Mouse (Mus musculus) heart, embryonic 16.5 days (tissue): ENCODE measurements around the gene Slc24a4. TPM values are rescaled to one million over a fixed set of nuclear protein-coding genes. Genes with fewer than 3 reads are reported as not detected.
"Not testable (repeated sequence)": the region's sequence is repeated elsewhere in the genome, so short reads cannot be mapped to it uniquely, and the experiment has no call there.

Experiments used
- ATAC-seq: fragments of 200-750 bp; cut with Nextera tagmentation; replicated peaks from 2 replicates; pipeline ENCODE4 v1.8.0; 2017; ENCODE audit warnings: moderate number of reproducible peaks; ENCODE audit not compliant: insufficient read depth, low FRiP score; ENCODE audit errors: extremely low read depth
- H3K27ac ChIP-seq: fragments of 300-500 bp; sonication (generic); 2 replicates; pipeline ENCODE4 v1.5.1; 2014; ENCODE audit warnings: mild to moderate bottlenecking, low read length, control low read depth, moderate library complexity
- H3K27me3 ChIP-seq: fragments of 300-500 bp; sonication (generic); 2 replicates; pipeline ENCODE4 v1.6.1; 2014; ENCODE audit warnings: low read length, mixed read lengths; ENCODE audit not compliant: control insufficient read depth, insufficient read depth
- H3K36me3 ChIP-seq: fragments of 300-500 bp; sonication (generic); 2 replicates; pipeline ENCODE4 v1.6.1; 2014; ENCODE audit not compliant: control insufficient read depth, insufficient read depth
- H3K4me1 ChIP-seq: fragments of 300-500 bp; sonication (generic); 2 replicates; pipeline ENCODE4 v1.6.1; 2014; ENCODE audit warnings: low read length, mixed read lengths; ENCODE audit not compliant: control insufficient read depth, insufficient read depth
- H3K4me2 ChIP-seq: fragments of 300-500 bp; sonication (generic); 2 replicates; pipeline ENCODE4 v1.6.1; 2014; ENCODE audit warnings: low read depth, mild to moderate bottlenecking, control low read depth, low read length
- H3K4me3 ChIP-seq: fragments of 300-500 bp; sonication (generic); 2 replicates; pipeline ENCODE4 v1.5.1; 2014; ENCODE audit warnings: mild to moderate bottlenecking, control low read depth, low read length
- H3K9ac ChIP-seq: fragments of 300-500 bp; sonication (generic); 2 replicates; pipeline ENCODE4 v1.6.1; 2014; ENCODE audit warnings: low read length, control low read depth
- H3K9me3 ChIP-seq: fragments of 300-500 bp; sonication (generic); replicated peaks from 2 replicates; pipeline ENCODE4 v1.6.1; 2016; ENCODE audit warnings: low read length; ENCODE audit not compliant: control insufficient read depth
- WGBS: fragments of 180-500 bp; shearing (Covaris S2); extraction: QIAGEN DNeasy Blood & Tissue Kit; methylation state at CpG from one replicate; pipeline ENCODE4 v1.1.7; 2014; 5-methylcytosine and 5-hydroxymethylcytosine counted together
- polyA plus RNA-seq: library from polyadenylated mRNA; unstranded; fragments of >200 nt; fragmentation: Nextera tagmentation; extraction: Ambion mirVana; gene quantifications from 2 replicates; pipeline ENCODE4 v1.2.1, GENCODE M21; 2015

Gene Slc24a4
- polyA plus RNA-seq, 1 experiment from 2014 or later: 2.9 TPM

GRCm38 (mm10) chr12:102263249-102263648 lies 134.7 kb downstream of the Slc24a4 start:
- H3K4me3 ChIP-seq: no peak overlapping the region
- H3K9ac ChIP-seq: no peak overlapping the region
- no peaks in the 10 kb centered on the region for H3K36me3 ChIP-seq
- H3K4me1 ChIP-seq: 0 out of 2 replicates have a peak, but pooled peaks cover 3% of the 10 kb centered on the region
- no peak overlapping the region for H3K4me2 ChIP-seq
- no peak overlapping the region for H3K27ac ChIP-seq
- H3K27me3 ChIP-seq: no peaks in the 10 kb centered on the region
- no peak for ATAC-seq
- no peaks in the 10 kb centered on the region for H3K9me3 ChIP-seq

- Histone ChIP-seq H3K36me3 (no peaks in the 10 kb centered on the region), H3K27me3 (no peaks in the 10 kb centered on the region), H3K9me3 (no peaks in the 10 kb centered on the region), H3K4me3 (no peak overlapping the region), H3K9ac (no peak overlapping the region), H3K27ac (no peak overlapping the region), H3K4me1 (peaks cover 8% of the 10 kb centered on the region), H3K4me2 (no peak overlapping the region)
- no peak for ATAC-seq
- 85% methylated on average over 8 of the region's 8 CpGs for WGBS
These were observed 137.9 kb downstream of the Slc24a4 start for GRCm38 (mm10) chr12:102266433-102266832.

- peaks cover 6% of the 10 kb centered on the region for H3K4me1 ChIP-seq
- H3K9me3 ChIP-seq: no peaks in the 10 kb centered on the region
- no peaks in the 10 kb centered on the region for H3K36me3 ChIP-seq
- no peak overlapping the region for H3K27ac ChIP-seq
- no peaks in the 10 kb centered on the region for H3K27me3 ChIP-seq
- WGBS: 36% methylated on average over 2 of the region's 2 CpGs
- H3K9ac ChIP-seq: no peak overlapping the region
- H3K4me2 ChIP-seq: no peak overlapping the region
- ATAC-seq: no peak
- no peak overlapping the region for H3K4me3 ChIP-seq
These were observed 140.6 kb downstream of the Slc24a4 start for GRCm38 (mm10) chr12:102269144-102269543.

GRCm38 (mm10) chr12:102270776-102271405 lies 142.4 kb downstream of the Slc24a4 start:
- Histone ChIP-seq H3K9me3 (no peaks in the 10 kb centered on the region), H3K4me3 (no peak overlapping the region), H3K9ac (no peak overlapping the region), H3K4me1 (peaks cover 6% of the 10 kb centered on the region), H3K36me3 (no peaks in the 10 kb centered on the region), H3K27me3 (no peaks in the 10 kb centered on the region), H3K27ac (no peak overlapping the region), H3K4me2 (no peak overlapping the region)
- 73% methylated on average over 6 of the region's 6 CpGs for WGBS
- ATAC-seq: no peak

GRCm38 (mm10) chr12:102271447-102271846 lies 142.9 kb downstream of the Slc24a4 start:
- WGBS: 46% methylated on average over 4 of the region's 4 CpGs
- no peak for ATAC-seq
- no peaks in the 10 kb centered on the region for H3K27me3 ChIP-seq
- no peaks in the 10 kb centered on the region for H3K9me3 ChIP-seq
- H3K36me3 ChIP-seq: no peaks in the 10 kb centered on the region
- no peak overlapping the region for H3K4me3 ChIP-seq
- H3K9ac ChIP-seq: no peak overlapping the region
- H3K4me1 ChIP-seq: peaks cover 6% of the 10 kb centered on the region
- no peak overlapping the region for H3K27ac ChIP-seq
- H3K4me2 ChIP-seq: no peak overlapping the region

- ATAC-seq: no peak
- WGBS: 52% methylated on average over 7 of the region's 7 CpGs
- Histone ChIP-seq H3K27me3 (no peaks in the 10 kb centered on the region), H3K4me1 (peaks cover 2% of the 10 kb centered on the region), H3K27ac (peak overlapping the region; percentile 25; the same call in 1 of the 2 replicates), H3K4me2 (no peak overlapping the region), H3K4me3 (no peak overlapping the region), H3K36me3 (no peaks in the 10 kb centered on the region), H3K9ac (no peak overlapping the region), H3K9me3 (peaks cover 8% of the 10 kb centered on the region)
These were observed 147.4 kb downstream of the Slc24a4 start for GRCm38 (mm10) chr12:102275833-102276443.

GRCm38 (mm10) chr12:102280290-102280689 lies 151.8 kb downstream of the Slc24a4 start:
- H3K36me3 ChIP-seq, H3K27me3 ChIP-seq, ATAC-seq, H3K9ac ChIP-seq, H3K4me2 ChIP-seq, H3K27ac ChIP-seq, H3K9me3 ChIP-seq, H3K4me3 ChIP-seq: not testable (repeated sequence)
- WGBS: 46% methylated on average over 4 of the region's 4 CpGs
- H3K4me1 ChIP-seq: peaks cover 17% of the 10 kb centered on the region

GRCm38 (mm10) chr12:102280867-102281503 lies 152.5 kb downstream of the Slc24a4 start:
- H3K27me3 ChIP-seq: no peaks in the 10 kb centered on the region
- H3K4me2 ChIP-seq: no peak overlapping the region
- 56% methylated on average over 7 of the region's 7 CpGs for WGBS
- H3K27ac ChIP-seq: no peak overlapping the region
- H3K9ac ChIP-seq: no peak overlapping the region
- no peaks in the 10 kb centered on the region for H3K36me3 ChIP-seq
- ATAC-seq: no peak
- H3K4me3 ChIP-seq: no peak overlapping the region
- H3K4me1 ChIP-seq: peaks cover 24% of the 10 kb centered on the region
- peaks cover 8% of the 10 kb centered on the region for H3K9me3 ChIP-seq

- Histone ChIP-seq H3K36me3 (no peaks in the 10 kb centered on the region), H3K4me1 (peaks cover 35% of the 10 kb centered on the region), H3K9me3 (peaks cover 8% of the 10 kb centered on the region), H3K4me3 (no peak overlapping the region; the same call in 1 of the 2 replicates), H3K4me2 (peak overlapping the region; percentile 95; the same call in 1 of the 2 replicates), H3K27me3 (no peaks in the 10 kb centered on the region), H3K9ac (no peak overlapping the region), H3K27ac (no peak overlapping the region)
- ATAC-seq: no peak
- 54% methylated on average over 2 of the region's 2 CpGs for WGBS
These were observed 153.6 kb downstream of the Slc24a4 start for GRCm38 (mm10) chr12:102282126-102282525.
